Mouse (Mus musculus) cerebellum, adult 9-11 months (tissue): ENCODE results near the gene Eya2.
"Not testable (repeated sequence)": the region's sequence is repeated elsewhere in the genome, so short reads cannot be mapped to it uniquely, and the experiment has no call there.

Experiments used
- DNase-seq: peaks from one replicate; pipeline ENCODE4 v3.0.0; 2022

The Eya2 gene

DNA sequence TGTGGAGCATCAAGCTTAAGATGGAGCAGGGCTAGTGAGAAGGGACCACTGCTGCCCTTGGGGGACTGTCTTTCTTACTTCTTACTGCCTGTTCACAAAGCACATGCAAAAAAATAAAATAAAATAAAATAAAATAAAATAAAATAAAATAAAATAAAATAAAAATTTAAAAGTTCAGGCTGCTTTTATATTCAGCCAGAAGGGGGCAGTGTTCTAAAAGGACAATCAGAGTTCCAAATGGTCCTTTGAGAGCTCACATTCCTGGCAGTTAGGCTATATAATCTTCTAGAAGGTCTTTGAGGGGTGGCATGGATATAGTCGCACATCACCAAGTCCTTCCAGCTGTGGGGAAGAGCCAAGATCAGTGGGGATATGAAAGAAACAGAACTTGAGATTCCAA is 191.6 kb downstream of the Eya2 start:
- no peak for DNase-seq

DNA sequence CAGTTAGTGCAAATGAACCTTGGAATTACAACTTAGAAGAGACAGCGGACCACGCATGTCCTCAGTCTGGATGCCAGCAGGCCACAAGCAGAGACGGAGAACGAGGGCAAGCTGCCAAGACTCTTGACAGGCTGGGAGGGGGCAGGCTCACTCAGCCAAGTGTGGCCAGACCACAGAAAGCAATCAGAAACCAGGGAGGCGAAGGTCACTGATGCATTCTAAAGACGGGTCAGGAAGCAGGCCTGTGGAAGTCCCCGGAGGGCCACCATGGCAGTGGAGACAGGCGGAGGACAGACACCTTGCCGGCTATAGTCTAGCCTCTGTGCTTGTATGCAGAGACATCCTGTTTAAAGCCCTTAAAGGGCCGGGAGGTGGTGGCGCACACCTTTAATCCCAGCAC is 193.2 kb downstream of the Eya2 start:
- DNase-seq, result peak; percentile 92

DNA sequence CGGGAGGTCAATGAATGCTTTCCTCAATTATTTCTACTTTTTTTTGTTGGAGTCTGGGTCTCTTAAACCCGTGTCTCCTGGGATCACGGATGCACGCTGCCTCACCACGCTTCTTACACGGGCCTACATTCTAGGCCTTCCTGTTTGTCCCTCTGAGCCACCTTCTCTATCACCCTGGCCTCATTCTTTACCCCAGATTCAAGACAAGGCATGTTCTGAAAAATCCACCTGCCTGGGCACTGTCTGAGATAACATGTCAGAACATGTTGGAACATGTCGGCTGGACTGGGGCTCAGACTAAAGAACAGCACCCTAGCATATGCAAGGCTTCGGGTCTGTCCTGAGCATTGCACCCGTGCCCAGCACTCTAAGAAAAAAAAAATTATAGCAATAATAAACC is 194.0 kb downstream of the Eya2 start:
- DNase-seq, result no peak

DNA sequence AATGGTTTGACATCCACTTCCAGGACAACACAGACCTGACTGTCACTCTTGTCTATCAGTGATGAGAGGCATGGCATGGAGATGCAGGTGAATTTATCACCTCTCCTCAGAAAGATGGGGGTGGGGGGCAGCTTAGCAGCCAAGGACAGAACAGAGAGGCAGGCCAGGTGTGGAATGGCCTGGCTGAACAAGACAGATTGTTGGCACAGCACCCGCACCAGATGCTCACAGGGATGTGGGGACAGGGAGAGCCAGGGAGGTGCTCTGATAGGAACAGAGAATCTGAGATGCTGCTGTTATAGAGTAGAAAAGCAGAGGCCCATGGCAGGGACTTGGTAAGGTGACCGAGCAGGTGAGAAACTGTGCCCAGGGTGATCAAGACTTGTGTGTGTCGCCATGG is 194.8 kb downstream of the Eya2 start:
- no peak for DNase-seq

DNA sequence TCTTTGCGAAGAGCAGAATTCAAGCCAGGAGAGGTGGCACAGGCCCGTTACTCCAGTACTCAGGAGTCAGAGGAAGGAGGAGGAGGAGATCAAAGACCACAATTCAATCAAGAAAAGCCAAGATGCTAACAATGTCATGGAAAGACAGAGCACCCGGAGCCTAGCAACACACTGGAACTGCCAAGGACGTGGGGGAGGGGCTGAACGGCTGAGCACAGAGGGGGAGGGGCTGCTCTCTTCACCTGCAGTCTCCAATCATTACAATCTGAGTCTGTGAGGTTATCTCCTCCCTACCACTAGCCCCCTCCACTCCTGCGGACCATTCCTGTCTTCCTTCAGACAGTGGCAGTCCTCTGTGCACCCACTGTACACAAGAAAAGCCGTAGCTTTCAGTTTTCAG is 196.2 kb downstream of the Eya2 start:
- no peak for DNase-seq

DNA sequence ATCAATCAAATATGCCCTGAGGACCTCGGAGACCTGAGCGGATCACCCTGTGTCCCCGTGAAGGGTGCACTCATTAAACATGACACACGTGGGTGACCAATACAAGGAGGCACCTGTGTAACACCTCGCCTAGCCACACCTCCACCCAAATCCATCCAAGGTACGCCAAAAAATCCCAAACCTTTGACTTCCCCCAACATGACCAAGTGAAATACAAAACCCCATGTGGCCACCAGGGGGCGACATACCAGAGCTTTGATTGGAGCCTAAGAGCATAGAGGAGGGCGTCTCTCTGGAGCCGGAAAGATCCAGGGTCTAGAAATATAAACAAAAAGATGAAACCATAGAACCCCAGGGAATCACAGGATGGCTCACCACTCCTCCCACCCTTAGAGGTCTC is 196.8 kb downstream of the Eya2 start:
- DNase-seq, result no peak

DNA sequence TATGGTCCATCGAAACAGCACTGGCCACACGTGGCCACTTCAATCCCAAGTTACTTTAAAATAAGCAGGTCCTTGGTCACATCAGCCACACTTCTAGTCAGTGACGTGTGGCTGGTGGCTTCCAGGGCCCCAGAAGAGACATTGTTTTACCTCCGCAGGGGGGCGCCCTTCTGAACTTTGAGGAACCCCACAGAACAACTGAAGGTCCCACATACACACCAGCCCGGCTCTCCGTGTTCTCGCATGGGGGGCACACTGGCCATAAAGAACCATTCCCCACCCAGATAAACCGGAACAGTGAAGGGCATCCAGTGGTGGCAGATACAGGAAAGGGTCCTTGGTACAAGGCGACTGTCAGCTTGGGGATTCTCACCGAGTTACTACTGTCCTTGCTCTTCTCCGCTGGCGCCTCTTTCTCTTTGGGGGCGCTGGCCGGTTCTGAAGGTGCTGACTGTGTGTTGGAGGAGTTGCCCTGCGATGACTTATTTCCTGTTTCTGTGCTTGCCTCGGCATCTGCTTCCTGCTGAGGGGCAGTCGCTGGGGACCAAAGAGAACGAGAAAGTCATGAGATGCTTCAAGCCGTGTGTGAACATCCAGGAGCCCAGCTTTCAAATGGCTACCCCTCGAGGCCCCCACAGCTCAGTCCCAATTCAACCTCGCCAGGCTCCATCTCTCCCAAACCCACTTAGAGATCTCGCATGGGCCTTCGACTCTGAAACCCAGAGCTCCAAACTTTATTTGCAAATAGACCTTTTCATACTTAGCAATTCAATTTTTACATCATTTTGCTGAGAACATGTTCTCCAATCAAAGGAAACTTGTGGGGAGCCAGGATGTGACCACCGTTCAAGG is 197.8 kb downstream of the Eya2 start:
- no peak for DNase-seq

DNA sequence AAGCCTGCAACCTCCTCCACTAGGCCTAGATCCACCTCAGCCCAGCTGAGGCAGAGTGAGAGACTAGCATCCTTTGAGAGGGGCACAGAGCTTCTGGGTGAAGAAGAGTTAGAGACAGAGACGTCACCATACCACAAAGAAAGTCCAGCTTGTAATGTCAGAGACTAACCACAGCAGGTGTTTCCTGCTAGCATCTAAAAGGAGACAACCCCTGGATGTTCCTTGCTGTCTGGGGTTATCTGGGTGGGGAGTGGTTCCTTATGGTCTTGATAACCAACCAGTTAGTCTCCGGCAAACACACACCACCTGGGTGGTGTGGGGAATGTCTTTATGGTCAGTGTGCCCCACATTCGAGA is 198.4 kb downstream of the Eya2 start:
- no peak for DNase-seq

DNA sequence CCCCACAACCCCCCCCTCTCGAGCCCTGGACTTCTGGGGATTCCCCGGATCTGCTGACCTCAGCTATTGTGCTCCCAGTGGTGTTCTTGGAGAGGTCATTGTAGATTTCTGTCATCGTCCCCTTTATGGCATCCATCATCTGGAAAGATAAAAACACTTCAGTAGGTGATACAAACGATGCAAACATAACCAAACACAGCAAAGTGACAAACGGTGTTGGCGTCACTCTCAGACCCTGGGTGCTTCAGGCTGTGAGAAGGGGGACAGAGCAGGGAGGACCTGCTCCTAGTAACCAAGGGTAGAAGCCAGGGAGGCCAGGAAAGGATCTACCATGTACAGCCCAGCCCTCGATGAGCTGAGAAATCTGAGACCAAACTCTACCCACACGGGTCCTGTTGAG is 203.0 kb downstream of the Eya2 start:
- no peak for DNase-seq

DNA sequence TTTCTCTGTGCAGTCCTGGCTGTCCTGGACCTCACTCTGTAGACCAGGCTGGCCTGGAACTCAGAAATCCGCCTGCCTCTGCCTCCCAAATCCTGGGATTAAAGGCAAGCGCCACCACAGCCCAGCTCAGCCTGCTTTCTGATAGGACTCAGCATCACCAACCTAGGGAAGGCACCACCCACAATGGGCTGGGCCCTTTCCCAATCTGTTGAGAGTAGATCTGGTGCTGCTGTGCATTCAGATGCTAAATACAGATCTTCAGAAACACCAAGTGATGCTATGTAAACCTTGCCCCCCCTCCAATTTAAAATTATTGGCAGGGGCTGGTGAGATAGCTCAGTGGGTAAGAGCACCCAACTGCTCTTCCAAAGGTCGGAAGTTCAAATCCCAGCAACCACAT is 205.3 kb downstream of the Eya2 start:
- DNase-seq, result not testable (repeated sequence)

DNA sequence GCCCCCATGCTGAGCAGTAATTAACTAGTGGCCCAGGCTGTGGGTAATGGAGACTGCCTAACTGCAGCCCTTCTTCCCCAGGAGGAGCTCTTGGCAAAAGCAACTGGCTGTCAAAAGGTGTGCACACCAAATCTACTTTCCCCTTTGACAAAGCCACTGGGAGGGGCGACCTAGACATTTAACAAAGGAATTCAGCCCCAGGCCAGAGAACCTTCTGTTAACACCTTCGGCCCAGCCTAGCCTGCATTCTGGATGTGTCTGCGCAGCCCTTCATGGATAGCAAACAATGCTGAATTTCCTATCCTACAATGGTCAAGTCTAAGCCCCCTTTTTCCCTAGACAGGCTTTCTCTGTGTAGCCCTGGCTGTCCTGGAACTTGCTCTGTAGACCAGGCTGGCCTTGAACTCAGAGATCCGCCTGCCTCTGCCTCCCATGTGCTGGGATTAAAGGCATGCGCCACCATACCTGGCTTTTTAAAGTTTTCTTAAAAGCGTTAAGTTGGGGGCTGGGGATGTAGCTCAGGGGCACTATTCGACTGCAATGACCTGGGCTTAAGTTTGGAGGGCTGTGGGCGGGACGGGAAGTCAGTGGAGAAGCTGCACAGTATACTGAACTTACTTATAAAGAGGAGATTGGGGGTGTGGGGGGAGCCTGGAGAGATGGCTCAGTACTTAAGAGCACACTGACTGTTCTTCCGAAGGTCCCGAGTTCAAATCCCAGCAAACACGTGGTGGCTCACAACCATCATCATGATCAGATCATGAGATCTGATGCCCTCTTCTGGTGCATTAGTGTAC is 213.5 kb downstream of the Eya2 start:
- DNase-seq, result no peak

DNA sequence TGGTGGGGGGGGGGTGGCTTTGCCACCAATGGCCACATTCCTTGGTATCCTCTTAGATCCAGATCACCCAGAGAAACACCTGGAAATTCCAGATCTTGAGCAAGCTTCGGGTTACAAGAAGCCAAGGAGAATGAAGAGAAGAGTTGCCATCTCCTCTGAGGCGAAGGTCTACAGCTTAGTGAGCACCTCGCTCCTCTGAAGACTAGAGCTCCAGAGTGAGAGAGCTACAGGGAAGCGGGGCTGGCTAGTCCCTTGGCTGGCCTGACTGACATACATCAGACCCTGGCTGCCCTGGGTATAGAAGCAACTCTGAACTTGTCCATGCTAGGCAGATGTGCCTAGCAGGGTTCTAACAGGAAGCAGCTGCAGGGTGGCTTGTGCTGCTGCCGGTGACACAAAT is 214.3 kb downstream of the Eya2 start:
- DNase-seq, result no peak

DNA sequence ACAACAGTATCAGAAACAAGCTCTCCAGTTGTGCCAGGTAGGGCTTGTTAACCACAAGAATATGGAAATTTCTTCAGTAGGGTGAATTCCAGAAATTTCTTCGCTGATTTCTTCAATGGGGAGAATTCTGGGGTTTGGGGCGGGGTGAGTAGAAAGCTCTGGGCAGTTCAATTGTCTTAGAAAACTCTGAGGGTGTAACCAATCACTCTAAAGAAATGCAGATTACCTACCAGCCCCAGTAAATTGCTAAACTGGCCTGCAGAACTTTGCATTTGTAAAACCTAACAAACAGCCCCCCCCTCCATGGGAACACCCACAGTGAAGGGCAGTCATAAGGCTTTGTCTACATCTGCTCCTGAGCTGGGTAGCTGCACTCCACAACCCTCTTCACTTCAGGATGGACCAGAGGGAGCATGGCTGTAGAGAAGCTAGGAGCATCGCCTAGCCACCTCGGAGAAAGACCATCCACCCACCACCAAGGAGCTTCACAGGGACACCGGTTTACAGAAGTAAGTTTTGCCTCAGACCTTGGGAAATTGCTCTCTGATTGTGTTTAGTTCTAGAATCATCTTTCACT is 215.2 kb downstream of the Eya2 start:
- DNase-seq, result no peak

DNA sequence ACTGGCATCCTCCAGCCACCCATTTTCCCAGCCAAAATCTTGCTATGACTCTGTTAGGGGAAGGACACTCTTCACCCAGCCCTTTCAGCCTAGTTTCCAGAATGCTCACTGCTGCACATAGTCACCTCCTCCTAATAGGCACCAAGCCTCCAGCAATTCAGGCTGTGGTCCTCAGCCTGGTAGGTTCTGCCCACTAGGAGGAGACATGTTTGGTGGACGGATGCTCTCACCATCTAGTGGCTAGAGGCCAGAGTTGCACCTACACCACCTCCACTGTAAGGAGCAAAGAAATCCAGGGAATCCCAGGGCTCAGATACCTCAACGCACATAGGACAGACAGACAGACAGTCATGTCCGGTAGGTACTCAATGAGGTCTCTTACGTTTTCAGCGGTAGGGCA is 216.7 kb downstream of the Eya2 start:
- peak; percentile 64 for DNase-seq

DNA sequence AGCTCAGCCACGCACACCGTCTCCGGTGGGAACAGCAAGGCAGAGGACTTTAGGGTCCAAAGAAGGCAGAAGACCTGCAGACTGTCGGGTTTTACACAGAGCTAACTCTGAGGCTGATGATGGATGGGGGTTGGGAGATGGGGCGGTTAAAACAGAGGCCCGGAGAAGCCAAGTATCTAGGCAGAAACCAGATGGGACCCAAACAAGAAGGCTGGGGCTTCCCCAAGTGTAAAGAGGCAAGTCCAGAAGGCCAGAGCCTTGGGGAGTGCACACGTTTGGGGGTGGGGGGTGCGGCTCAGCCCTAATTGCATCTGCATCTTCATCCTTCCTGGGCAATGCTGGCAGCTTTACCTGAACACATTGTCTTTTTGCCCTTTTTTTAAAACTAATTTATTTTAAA is 218.1 kb downstream of the Eya2 start:
- DNase-seq, result no peak

DNA sequence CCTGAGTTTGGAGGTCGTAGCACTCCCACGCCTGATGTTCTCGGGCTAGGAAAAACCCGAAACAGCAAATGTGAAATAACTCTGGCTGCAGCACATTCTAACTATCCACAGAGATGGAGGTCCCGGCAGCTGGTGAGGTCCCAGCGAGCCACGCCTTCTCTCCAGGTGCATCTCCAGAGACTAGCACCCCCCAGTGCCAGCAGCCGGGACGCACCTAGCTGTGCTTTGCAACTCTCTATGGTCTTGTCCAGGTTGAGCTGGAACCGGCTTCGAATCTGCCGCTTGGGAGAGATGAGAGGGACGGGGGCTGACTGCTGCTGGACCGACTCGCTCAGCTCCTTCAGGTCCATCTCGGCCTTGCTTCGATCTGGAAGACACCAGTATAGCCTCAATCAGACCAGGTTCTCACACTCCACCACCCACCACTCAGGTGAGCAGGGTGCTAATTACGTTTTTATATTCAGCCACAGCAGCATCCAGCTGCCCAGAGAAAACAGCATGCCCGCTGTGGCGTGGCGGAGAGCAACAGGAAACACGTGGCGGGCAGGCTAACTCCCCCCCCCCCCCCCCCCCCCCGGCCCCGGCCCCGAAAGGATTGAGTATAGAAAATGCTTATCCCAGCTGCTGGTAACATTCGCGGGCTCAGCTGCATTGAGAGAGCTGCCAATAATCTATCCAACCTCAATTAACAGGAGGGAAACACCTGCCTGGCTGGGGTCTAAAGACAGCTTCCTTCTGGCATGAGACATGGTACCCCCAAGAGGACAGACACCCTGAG is 220.5 kb downstream of the Eya2 start:
- DNase-seq, result no peak

DNA sequence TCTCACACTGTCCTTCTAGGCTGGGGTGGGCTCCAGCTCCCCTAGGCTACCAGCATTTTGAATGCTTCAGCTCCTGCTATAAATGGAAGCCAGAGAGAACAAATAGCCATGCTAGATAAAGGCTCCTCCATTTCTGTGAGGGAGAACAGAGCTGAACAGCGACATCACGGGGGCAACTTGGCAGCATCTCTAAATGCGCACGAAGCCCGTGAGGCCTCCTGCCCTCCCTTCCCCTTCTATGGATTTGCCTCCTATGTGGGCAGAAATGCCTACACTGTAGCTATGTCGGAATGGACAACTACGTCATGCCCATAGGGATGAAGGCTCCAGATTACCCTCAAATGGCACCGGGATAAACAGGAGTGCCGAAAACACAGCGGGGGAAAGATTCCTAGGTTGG is 222.6 kb downstream of the Eya2 start:
- DNase-seq, result no peak

DNA sequence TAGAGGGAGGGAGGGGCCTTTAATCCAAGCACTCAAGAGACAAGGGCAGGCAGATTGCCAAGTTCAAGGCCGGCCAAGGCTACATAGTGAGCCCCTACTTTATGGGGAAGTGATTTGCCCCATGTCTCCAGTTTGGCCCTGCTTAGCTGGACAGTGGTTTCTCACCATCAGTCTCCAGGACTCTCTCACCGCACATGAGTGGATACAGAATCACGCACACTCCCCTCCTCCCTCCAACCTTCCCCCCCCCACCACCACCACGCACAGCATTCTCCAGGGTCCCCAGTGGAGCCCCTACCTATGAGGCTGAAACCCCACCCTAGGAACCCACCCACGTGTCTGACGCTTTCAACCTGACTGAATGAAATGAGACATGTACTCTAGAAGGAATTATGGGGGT is 223.7 kb downstream of the Eya2 start:
- DNase-seq, result no peak

DNA sequence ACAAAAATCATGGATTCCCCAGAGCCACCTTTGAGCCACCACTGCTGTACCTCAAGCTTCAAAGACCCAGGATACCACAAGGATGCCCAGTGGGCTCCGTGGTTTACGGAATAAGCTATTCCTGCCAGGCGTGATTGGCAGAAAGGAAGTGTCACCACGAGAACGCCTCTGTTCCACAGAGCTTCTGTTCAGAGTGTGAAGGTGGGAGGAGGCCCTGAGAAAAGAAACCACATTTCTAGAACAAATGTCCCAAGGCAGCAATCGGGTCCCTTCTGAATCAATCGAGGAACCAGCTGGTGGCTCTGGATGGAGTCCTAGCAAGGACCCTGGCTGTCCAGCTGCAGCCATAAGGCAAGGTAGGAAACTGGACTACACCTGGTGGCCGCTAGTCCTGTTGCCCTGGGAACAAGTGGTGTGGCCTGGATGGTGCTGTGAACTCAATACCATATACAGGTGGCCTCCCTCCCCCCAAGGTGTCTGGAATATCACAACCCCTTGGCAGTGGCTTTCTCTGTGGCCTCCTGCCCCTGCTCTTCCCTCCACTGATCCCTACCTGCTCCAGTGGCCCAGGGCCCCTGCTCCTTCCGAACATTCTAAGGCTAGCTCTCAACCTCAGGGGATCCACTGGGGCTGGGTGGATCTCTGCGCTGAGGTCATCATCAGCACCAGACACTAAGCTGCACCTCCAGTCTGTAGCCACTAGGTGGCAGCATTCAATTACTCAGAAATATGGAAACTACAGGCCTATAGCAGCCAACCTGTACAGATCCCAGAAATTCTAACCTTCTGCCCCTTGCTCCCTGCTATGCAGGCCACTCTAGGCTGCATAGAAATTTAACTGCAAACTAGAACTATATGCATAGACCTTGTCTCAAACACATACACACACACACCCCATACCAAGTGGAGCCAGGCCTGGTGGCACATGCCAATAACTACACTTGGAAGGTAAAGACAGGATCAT is 224.4 kb downstream of the Eya2 start:
- peak; percentile 75 for DNase-seq

DNA sequence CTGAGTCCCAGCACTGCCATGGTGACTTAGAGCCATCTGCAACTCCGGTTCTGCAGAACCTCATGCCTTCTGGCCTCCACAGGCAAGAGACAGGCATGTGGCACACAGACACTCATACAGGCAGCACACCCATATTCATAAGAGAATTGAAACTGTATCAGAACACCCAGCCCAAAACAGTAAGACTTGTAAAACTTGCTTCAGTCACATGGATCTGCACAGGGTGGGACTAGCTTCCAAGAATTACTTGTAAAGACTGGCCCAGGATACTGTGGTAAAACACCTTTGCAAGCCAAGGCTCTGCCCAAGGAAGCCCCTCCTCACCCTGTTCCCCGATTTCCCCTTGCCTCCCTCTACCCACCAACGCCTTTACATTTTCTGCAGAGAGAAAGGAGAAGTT is 225.2 kb downstream of the Eya2 start:
- DNase-seq, result no peak

DNA sequence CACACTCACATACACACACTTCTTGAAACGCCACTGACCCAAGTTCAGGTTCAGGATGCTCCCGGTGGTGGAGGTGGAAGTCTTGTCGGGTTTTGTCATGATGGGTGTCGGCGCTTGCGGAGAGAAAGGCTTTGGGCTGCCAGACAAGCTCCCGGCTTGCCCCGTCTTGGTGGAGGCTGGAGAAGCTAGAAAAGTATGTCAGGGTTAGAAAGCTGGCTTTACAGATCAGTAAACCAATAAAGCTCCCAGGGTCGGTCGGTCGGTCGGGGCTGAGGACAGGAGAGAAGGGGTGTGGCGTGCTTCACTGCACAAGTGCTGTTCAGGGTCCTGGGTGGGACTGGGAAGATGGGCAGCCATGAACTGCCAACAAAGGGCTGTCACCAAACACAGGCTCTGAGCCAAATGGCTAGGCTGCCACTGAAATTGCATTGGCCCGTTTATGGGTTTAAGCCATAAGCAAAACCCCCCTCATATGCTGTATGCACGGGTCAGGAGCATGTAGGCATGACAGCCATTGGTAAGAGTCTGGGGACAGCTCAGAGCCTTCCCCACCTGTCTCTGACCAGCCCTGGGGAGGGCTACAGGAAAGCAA is 225.8 kb downstream of the Eya2 start:
- DNase-seq, result no peak
